Mouse (Mus musculus): ENCODE measurements around the gene Myl3.

Gene Myl3

DNA sequence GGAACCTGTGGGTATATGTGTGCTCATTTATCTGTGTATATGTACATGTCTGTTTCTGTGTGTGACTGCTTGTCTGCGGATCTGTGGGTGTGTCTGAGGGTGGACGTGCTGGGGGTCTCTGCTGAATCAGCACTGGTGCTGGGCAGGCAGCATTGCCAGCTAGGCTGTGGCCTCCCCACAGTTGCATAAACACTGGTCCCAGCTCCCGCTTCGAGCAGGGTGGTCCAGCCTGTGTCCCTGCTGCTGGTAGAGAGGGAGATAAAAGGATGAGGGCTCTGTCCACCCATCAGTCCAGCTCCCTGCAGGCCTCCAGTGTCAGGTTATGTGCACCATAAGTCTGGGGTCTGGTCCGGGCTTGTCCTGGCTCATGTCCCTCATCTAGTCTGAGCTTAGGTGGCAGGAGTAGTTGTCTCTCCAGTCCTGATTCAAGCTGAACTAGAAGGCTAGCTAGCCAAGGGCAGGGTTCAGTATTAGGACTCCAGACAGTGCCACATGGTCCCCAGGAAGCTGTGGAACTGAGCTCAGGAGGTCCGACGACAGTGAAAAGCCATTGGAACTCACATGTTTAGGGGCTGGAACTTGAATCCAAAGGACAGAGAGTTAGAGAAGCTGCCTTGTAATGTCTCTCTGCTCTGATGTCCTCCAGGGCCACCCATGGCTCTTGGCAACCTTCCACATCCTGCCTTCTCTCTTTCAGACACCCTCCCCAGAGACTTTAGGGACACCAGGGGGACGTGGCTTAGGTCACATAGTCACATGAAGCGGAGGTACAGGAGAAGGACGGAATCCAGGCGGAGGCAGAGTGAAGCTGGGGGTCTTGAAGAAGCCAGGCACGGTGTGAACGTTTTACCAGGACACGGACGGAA lies 33.0 kb downstream of the Myl3 start:
- ChIA-PET CTCF (interaction anchor here in 2 of 4 experiments (0.6 to 1.4 kb wide), 2 partner anchors 15 to 37 kb away, joined by 3 to 8 read pairs; no protein-coding TSS in a partner anchor), POLR2A (interaction anchor here in 3 of 4 experiments (0.6 to 1.3 kb wide), 5 partner anchors 9 to 71 kb away, joined by 3 read pairs; no protein-coding TSS in a partner anchor)

DNA sequence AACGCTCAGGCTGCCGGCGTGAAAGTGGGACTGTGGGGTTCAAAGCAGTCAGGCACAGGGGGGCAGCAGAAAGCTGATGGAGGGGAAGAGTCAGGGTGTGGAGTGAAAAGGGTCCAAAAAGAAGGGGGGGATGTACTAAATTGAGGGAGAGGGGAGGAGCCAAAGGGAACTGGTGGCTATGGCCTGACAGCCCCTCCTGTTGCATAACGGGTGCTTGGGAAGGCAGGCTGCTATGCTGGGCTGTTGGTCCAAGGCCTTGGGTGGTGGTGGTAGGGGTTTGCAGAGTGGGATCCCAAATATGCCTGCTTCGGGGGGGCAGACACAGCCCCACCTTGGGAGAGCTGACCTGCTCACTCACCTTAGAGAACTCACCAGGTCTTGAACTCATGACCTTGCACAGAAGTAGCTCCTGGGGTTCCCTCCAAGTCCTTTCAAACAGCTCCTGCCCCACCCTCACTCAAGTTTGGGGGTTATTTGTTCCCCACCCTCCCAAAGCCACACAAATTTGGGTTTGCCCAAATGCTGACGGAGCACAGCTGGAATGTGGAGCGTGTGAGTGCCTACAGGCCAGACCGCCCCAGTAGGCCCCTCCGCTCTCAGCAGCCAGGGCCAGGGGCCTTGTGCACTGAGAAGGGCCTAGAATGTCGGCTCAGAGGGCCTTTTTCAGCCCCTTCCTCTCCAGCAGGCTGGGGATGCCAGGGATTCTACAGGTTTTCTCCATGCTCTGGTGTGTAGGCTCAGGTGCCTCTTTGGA lies 33.8 kb downstream of the Myl3 start:
- ChIA-PET CTCF (interaction anchor here in 3 of 4 experiments (0.6 to 1.4 kb wide), 3 partner anchors 16 to 115 kb away, joined by 3 to 9 read pairs (median 5); no protein-coding TSS in a partner anchor), POLR2A (interaction anchor here in 3 of 4 experiments (0.6 to 1.3 kb wide), 5 partner anchors 10 to 70 kb away, joined by 3 read pairs; no protein-coding TSS in a partner anchor)

DNA sequence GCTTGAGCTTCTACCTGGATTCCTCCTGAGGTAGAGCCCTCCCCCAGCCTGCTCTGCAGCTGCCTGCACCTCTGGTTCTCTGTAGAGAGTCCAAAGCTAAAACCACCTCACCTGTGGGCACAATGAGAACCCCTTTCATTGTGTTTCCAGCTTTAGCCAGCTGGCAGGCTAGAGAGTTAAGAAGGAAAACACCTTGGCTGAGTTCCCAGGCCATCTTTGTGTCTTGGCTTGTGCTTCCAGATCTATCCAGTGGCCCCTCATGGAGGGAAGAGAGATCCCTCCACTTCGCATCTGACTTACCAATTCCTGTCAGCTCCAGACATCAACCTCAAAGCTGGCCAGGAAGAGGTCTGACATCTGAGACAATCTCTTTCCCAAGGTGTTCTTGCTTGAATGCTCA lies 36.4 kb downstream of the Myl3 start:
- POLR2A ChIA-PET, result interaction anchor here in 2 of 4 experiments (0.5 to 0.6 kb wide), 2 partner anchors 31 to 175 kb away, joined by 3 to 4 read pairs; no protein-coding TSS in a partner anchor
- CTCF ChIA-PET, result interaction anchor here in 2 of 4 experiments (1.1 to 1.8 kb wide), 6 partner anchors 9 to 364 kb away, joined by 3 to 8 read pairs (median 4); no protein-coding TSS in a partner anchor

DNA sequence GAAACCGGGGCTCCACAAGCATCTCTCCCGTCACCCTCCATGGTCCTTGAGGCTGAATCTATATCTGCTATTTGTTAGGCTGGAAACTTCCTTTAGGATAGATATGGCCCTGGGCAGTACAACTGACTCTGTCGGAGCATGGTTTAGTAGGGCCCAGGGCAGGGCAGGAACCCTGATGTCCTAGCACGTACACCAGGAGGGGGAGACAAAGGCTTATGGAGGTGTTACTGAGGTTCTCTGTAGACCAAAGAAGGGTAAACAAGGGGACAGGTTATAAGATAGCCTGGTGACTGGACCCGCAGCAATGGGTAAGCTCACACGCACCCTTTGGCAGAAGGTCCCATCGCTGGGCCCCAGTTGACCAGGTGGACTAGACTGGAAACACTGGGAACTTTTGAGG lies 36.9 kb downstream of the Myl3 start:
- ChIA-PET CTCF (interaction anchor here (0.6 to 1.8 kb wide), 24 partner anchors 8 to 608 kb away, joined by 3 to 22 read pairs (median 4); no protein-coding TSS in a partner anchor), POLR2A (interaction anchor here in 3 of 4 experiments (0.5 to 1.4 kb wide), 6 partner anchors 9 to 302 kb away, joined by 3 to 5 read pairs (median 3); partner anchors contain the start of genes Kif9 (in 1 of the 3) and Klhl18 (in 1 of the 3))

DNA sequence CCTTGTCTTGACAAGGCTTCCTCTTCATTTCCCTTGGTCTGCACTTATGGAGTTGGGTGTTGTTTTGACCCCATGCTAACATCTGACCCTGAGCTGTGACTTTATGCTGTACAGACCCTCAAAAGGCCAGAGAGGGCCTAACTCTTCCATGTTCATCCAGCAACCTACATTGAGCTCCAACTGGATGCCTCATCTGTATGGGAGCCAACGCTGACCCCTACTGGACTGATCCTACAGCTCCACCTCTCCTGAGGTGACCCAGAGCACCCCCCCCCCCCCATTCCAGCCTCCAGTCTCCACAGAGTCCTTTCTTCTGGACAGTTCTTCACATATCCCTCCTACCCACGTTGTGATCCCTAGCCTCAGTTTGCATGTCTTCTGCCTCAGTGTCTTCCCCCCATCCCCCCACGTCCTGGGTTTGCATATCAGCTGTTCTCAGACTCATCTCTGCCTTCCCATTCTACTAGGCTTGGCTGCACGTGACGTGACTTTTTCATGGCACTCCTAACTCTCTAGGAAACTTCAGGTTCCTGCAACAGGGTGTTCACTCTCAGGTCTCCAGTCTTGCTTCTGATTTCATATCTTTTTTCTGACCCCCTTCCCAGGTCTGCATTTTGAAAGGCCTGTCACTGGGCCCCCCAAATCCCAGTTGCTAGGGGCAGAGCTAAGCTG lies 37.7 kb downstream of the Myl3 start:
- ChIA-PET POLR2A (interaction anchor here in 2 of 4 experiments (0.6 to 1.4 kb wide), 8 partner anchors 10 to 350 kb away, joined by 3 to 5 read pairs (median 3); partner anchors contain the start of genes Kif9 (in 1 of the 2) and Klhl18 (in 1 of the 2)), CTCF (interaction anchor here (0.6 to 1.8 kb wide), 35 partner anchors 9 to 609 kb away, joined by 3 to 22 read pairs (median 4); no protein-coding TSS in a partner anchor)

DNA sequence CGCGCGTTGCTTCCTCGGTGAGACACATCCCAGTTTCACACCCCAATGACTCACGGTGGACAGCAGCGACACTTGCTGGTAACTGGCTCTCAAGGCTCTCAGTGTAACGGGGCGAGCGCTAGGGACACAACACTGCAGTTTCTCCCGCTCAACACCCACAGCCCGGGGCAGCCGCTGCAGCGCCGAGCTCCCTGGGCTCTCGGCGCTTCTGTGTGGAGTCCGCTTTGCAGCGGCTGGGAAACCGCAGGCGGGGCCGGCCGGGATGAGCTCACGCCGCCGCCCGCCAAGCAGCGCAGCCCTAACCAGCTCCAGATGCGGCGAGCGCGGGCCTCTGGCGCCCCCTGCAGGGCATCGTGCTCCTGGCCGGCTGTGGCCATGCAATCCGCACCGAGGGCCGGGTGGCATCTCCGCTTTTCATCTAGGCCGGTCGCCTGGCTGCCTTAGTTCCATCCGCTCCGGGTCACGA lies 39.6 kb downstream of the Myl3 start:
- ChIA-PET POLR2A (interaction anchor here in 3 of 4 experiments (0.5 to 2.0 kb wide), 34 partner anchors 10 to 477 kb away, joined by 3 to 12 read pairs (median 3); partner anchors contain the start of genes Ptpn23 (in 2 of the 3), Tdgf1 (in 2 of the 3), Als2cl (in 1 of the 3) and Elp6 (in 1 of the 3)), CTCF (interaction anchor here (0.5 to 2.3 kb wide), 172 partner anchors 8 to 652 kb away, joined by 3 to 32 read pairs (median 4); partner anchors contain the start of genes Nradd (in 3 of the 4), Myl3 (in 2 of the 4), Ptpn23 (in 2 of the 4) and Scap (in 2 of the 4))

DNA sequence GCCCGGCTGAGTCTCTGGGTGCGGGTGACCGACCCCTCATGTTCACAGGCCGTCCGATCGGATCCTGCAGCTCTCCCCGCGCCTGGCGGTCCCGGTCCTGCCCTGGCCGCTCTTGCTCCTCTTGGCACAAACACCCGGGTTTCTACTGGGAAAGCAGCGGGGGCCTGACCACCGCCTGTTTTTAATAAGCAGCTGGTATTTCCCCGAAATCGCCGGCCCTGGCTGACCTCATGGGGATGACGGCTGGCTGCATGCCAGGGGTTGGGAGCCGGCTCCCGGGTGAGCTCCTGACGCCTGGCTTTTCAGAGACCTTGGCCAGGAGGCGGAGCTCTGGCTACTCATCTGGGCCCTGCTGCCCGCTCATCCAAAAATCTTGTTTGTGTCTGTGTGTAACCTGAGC lies 40.1 kb downstream of the Myl3 start:
- ChIA-PET CTCF (interaction anchor here (0.5 to 2.3 kb wide), 157 partner anchors 9 to 521 kb away, joined by 3 to 32 read pairs (median 5); partner anchors contain the start of genes Nradd (in 3 of the 4), Myl3 (in 2 of the 4), Scap (in 2 of the 4) and Tmie (in 2 of the 4)), POLR2A (interaction anchor here in 3 of 4 experiments (0.5 to 2.0 kb wide), 33 partner anchors 9 to 477 kb away, joined by 3 to 12 read pairs (median 3); partner anchors contain the start of genes Als2cl (in 2 of the 3), Ptpn23 (in 2 of the 3), Tdgf1 (in 2 of the 3) and Tmie (in 2 of the 3))

DNA sequence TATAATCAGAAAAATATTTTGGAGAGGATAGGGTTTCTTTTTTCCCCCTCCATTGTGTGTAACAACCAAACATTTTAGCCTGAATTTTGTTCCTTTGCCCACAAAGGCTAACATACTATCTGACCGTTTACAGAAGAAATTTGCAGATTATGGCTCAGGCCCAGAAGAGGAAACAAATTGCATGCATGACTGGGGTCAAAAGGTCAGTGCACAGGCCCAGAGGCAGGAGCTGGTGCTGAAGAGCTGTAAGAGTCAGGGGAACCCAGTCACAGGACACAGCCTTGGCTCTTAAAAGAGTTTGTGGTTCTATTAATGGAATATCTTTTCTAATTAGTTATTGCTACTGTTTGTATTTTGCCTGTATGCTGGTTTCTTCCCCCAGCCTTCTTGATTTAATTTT lies 42.0 kb downstream of the Myl3 start:
- ChIA-PET POLR2A (interaction anchor here in 3 of 4 experiments (0.6 to 1.2 kb wide), 4 partner anchors 13 to 162 kb away, joined by 3 read pairs; partner anchors contain the start of genes Nradd (in 1 of the 3) and Tdgf1 (in 1 of the 3)), CTCF (interaction anchor here in 1 of 4 experiments (0.9 to 1.7 kb wide), 2 partner anchors 152 to 372 kb away, joined by 3 to 4 read pairs; no protein-coding TSS in a partner anchor)

DNA sequence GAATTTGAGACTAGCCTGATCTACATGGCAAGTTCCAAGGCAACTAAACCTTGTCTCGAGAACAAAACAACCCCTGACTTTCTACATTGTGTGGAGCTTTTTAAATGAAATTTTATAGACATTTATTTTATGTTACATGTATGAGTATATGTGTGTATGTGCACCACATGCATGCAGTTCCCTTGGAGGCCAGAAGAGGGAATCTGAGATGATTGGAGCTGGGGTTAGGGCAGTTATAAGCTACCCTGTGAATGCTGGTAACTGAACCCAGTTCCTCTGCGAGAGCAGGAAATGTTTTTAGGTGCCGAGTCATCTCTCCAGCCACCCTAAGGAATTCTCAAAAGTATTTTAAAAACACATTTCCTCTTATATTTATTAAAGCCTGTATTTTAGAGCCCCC lies 46.5 kb downstream of the Myl3 start:
- ChIA-PET POLR2A (interaction anchor here in 1 of 4 experiments (1.0 kb wide), 1 partner anchor 9 kb away, joined by 5 read pairs; no protein-coding TSS in a partner anchor), CTCF (interaction anchor here in 2 of 4 experiments (0.7 to 2.2 kb wide), 3 partner anchors 83 to 91 kb away, joined by 3 to 7 read pairs (median 4); partner anchors contain the start of genes Als2cl (in 1 of the 2) and Tmie (in 1 of the 2))

DNA sequence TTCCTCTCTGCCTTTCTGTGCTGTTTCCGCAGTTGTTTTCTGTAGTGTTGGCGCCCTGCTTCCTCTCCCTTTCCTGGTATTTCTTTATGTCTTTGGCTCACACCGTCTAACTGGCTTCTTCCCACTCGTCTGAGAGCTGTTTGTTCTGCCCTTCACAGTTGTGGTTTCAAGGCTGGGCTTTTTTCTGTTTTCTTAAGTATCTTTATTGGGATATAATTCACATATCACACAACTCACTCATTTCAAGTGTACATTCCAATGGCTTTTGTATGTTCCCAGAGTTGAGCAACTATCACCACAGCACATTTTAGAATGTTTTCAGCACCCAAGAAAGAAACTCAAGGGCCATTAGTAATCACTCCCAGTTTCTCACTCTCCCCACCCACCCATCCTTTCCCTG lies 48.8 kb downstream of the Myl3 start:
- ChIA-PET CTCF (interaction anchor here in 2 of 4 experiments (0.6 kb wide), 2 partner anchors 53 to 76 kb away, joined by 3 to 4 read pairs; no protein-coding TSS in a partner anchor), POLR2A (interaction anchor here in 2 of 4 experiments (0.7 to 2.0 kb wide), 3 partner anchors 9 to 1001 kb away, joined by 3 to 5 read pairs (median 3); no protein-coding TSS in a partner anchor)

DNA sequence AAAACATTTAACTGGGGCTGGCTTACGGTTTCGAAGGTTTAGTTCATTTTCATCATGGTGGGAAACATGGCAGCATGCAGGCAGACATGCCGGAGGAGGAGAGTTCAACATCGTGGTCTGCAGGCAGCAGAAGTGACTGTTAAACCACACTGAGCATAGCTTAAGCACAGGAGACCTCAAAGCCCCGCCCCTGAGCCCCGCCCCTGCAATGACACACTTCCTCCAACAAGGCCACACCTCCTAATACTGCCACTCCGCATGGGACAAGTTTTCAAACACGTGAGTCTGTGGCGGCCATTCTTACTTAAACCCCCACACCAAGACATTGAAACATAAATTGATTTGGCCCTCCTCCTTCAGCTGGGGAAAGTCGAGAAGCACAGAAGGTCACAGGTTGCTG lies 55.4 kb downstream of the Myl3 start:
- POLR2A ChIA-PET, result interaction anchor here in 3 of 4 experiments (0.6 to 1.6 kb wide), 16 partner anchors 9 to 389 kb away, joined by 3 to 11 read pairs (median 3); partner anchors contain the start of genes Ptpn23 (in 2 of the 3), Ccdc12 (in 1 of the 3) and Nbeal2 (in 1 of the 3)
- CTCF ChIA-PET, result interaction anchor here in 3 of 4 experiments (1.1 to 2.1 kb wide), 4 partner anchors 15 to 74 kb away, joined by 3 to 12 read pairs (median 7); no protein-coding TSS in a partner anchor

DNA sequence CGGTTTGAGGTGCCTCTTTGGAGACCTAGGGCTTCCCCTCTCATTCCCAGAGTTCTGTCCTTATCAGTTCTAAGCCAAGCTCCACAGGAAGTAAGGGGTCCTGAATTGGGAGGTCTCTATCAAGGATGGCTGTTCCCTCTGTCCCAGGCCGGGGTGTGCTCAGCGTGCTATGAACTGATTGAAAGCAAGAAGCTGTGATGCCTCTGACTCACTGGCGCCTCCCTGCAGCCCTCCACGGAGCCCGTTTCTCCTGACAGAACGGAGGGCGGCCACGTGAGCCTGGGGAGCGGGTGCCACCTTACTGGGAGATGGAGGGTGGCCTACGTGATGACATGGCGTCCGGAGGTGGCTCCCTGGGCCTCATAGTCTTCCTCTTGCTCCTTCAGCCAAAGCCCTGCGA lies 56.2 kb downstream of the Myl3 start, which contains the start of gene Prss42:
TSS of gene Prss42 (plus strand) at position 301 of the 400 bp plus-strand sequence.
- ChIA-PET POLR2A (interaction anchor here in 2 of 4 experiments (0.9 to 1.5 kb wide), 5 partner anchors 17 to 390 kb away, joined by 3 to 10 read pairs (median 3); partner anchors contain the start of gene Ptpn23 (in 1 of the 2)), CTCF (interaction anchor here in 2 of 4 experiments (1.0 to 2.1 kb wide), 4 partner anchors 16 to 199 kb away, joined by 3 to 12 read pairs (median 6); no protein-coding TSS in a partner anchor)

DNA sequence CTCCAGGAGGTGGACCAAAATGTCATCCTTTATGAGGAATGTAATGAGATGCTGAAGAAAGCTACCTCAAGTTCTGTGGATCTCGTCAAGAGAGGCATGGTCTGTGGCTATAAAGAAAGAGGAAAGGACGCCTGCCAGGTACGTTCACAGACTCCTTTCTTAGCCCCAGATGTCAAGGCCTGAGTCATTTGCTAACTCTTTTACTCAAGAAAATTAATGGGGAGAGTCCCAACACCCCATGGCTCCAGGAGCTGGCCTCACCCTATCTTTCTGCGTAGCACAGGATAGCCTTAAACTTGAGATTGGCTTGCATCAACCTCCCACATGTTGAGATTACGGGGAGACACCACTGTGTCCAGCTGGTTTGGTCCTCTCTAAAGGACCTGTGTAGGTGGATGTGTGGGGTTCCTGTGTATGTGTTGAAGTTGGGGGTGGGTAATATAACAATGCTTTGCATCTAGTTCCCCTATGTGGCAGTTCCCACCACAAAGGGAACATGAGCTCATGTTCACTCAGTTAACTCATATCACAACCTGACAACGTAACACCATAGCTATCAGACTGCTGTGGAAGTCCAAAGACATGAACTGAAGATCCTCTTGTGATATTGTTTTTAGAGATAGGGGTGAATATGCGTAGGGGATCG lies 59.3 kb downstream of the Myl3 start:
- CTCF ChIA-PET, result interaction anchor here in 2 of 4 experiments (0.6 to 1.0 kb wide), 3 partner anchors 8 to 264 kb away, joined by 3 to 4 read pairs (median 3); no protein-coding TSS in a partner anchor
- POLR2A ChIA-PET, result interaction anchor here in 1 of 4 experiments (0.9 to 1.1 kb wide), 2 partner anchors 56 to 68 kb away, joined by 3 read pairs; no protein-coding TSS in a partner anchor

DNA sequence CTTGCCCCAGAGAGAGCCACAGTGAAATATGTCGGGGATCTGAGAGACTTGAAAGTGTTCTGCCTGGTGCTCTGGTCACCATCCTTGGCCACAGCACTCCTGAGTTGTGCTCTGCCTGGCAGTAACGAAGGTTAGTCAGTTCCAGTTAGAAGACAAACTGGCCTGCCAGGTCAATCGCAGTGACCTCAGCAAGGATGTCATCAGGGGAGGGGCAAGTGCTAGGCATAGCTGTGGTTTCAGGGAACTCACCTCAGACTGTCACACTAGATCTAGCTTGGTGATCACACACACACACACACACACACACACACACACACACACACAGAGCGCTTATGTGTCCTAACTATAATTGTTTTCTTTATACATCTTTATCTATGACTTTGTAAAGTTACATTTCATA lies 61.6 kb downstream of the Myl3 start:
- CTCF ChIA-PET, result no interaction called here
- POLR2A ChIA-PET, result no interaction called here

DNA sequence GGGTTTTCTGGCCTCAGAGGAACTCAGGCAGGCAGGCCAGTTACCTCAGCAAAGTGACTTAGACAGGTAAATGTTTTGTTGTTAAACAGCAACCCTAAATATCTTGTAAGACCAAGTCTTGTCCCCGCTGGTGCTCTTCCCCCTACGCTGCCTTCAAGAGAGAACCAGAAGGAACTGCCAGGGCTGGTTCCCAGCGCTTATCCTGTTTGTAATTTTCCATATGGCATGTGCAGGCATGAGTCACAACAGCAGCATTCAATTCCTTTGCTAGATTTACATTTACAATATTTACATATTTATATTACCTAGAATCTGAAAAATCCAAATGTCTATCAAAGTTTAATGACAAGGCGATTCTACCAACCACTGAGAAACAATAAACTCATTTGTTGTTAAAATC lies 68.4 kb downstream of the Myl3 start:
- POLR2A ChIA-PET, result no interaction called here
- CTCF ChIA-PET, result interaction anchor here in 1 of 4 experiments (0.6 kb wide), 1 partner anchor 85 kb away, joined by 3 read pairs; no protein-coding TSS in a partner anchor

DNA sequence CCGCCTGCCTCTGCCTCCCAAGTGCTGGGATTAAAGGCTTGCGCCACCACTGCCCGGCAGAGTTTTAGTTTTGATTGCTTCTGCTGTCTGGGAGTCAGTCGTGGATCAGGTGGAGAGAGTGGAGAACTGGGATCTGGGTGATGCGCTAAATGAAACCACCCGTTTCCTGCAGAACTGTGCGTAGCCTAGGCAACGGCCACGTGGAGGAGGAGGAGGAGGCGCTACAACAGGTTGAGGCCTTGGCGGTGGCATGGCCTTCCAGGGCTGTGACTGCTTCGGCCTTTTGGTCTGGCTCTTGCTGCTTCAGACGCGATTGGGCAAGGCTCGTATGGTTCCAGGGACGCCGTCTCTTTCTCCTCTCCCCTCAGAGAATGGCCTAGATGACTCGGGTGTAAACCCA lies 72.1 kb downstream of the Myl3 start, which contains the start of gene Prss44:
TSS of gene Prss44 (plus strand) at position 206 of the 400 bp plus-strand sequence.
- CTCF ChIA-PET, result interaction anchor here in 1 of 4 experiments (1.0 kb wide), 1 partner anchor 57 kb away, joined by 3 read pairs; no protein-coding TSS in a partner anchor
- POLR2A ChIA-PET, result no interaction called here

Data from embryonic stem cell, embryonic (primary cell).